Mouse (Mus musculus): Measurements from ENCODE around the gene Kiz.

GRCm38 (mm10) chr2:146833222-146834063, 22.2 kb upstream of the Kiz start:
- no peak for TF ChIP-seq ZC3H11A (IDR thresholded peaks at IDR 0.05; ENCODE audit: borderline replicate concordance, low read depth, low read length)
- no peak for TF ChIP-seq HCFC1 (IDR thresholded peaks at IDR 0.05; ENCODE audit: borderline replicate concordance, insufficient read depth, low read length)
- TF ChIP-seq ZNF384 (IDR thresholded peaks at IDR 0.05; ENCODE audit: low read depth, low read length) = no peak

Data from ES-E14 (cell line).